Mouse (Mus musculus) CH12F3 (cell line): ENCODE measurements around the gene Arf3.

ENCODE experiments used
- in situ Hi-C: fragments of 300-500 bp; cut with MboI; formaldehyde crosslinking; loops from 2 replicates; pipeline ENCODE4 v1.14.3; 2020; ENCODE audit warnings: low sequenced_read_pairs

The Arf3 gene

DNA sequence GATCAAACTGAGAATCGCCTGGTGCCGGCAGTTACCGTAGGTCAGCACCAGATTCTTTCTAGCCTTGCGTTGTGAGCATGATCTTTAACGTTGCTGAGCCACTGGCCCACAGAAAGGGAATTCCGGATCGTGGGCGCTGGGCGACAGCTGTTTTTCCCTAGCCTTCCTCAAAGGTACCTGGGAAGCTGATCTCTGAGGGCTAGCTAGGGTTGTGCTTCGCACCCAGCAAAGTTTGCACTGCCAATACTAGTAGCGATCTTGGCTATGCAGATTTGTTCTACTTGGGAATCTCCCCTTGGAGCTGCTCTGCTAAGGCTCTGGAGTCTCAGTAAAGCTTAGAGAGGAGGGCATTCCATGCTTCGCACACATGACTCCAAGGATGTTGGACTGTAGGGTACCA is 28.2 kb upstream of the Arf3 start:
- in situ Hi-C loops: no loop called here

- in situ Hi-C loops: no loop called here
Measured at GRCm38 (mm10) chr15:98790761-98791160, 27.7 kb upstream of the Arf3 start.

GRCm38 (mm10) chr15:98789661-98790535 is 26.9 kb upstream of the Arf3 start, which contains the start of gene Wnt1:
Wnt1 (plus strand) TSS chr15:98789857.
- in situ Hi-C loops: no loop called here

- in situ Hi-C loops: no loop called here
Measured at GRCm38 (mm10) chr15:98788972-98789660, 26.1 kb upstream of the Arf3 start.

DNA sequence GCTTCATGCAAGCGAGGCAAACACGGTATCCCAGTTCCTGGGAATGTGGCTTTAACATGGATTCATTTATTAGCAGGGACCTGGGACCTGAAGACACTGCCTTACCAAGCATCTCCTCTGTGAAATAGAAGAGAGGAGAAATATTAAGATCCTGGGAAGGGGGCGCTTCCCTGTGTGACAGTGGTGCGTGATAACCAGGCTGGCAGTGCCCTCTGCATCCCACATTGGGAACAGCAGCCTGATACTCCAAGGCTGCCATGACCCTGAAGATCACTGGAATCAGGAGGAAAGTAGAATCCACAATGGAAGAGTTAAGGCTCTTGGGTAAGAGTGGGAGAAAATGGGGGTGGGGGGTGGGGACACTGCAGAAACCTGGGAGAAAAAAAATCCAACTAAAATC is 24.9 kb upstream of the Arf3 start:
- in situ Hi-C loops: no loop called here

GRCm38 (mm10) chr15:98785744-98786143 is 22.7 kb upstream of the Arf3 start:
- in situ Hi-C loops: no loop called here

DNA sequence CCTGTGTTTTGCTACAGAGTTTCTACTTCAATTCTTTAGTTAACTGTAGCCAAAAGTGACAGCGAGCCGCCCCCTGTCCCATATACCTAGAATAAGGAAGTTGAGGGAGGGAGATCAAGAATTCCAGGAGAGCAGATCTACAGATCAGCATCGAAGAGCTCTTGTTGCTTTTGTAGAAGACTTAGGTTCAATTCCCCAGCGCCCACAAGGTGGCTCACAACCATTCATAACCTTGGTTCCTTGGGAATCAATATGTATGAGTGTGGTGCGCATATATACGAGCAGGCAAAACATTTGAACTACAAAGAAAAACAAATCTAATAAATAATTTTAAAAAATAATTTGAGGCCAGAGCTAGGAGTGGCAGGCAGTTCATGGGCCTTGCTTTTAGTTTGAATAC is 18.2 kb upstream of the Arf3 start:
- in situ Hi-C loops: no loop called here

GRCm38 (mm10) chr15:98780573-98780972 is 17.6 kb upstream of the Arf3 start:
- in situ Hi-C loops: no loop called here

- in situ Hi-C loops: no loop called here
Measured at GRCm38 (mm10) chr15:98780075-98780474, 17.1 kb upstream of the Arf3 start.

DNA sequence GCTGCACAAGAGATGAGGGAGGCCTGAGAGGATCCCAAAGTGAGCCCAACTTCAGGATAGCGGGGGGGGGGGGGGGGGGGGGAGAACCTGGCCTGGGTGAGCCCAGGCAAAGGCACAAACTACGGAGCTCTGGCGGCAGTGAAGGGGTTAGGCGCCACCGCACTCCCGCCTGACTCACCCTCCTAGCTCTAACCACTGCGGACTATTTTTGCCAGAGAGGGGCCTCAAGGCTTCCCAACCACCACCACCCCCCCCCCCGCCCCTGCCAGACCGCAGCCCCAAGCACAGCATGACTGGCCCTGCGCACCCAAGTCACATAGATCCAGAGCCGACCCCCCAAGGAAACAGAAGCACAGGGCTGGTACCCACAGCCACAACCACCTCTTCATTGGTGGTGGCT is 15.8 kb upstream of the Arf3 start:
- in situ Hi-C loops: no loop called here

- in situ Hi-C loops: no loop called here
Measured at GRCm38 (mm10) chr15:98778191-98778770, 15.3 kb upstream of the Arf3 start.

DNA sequence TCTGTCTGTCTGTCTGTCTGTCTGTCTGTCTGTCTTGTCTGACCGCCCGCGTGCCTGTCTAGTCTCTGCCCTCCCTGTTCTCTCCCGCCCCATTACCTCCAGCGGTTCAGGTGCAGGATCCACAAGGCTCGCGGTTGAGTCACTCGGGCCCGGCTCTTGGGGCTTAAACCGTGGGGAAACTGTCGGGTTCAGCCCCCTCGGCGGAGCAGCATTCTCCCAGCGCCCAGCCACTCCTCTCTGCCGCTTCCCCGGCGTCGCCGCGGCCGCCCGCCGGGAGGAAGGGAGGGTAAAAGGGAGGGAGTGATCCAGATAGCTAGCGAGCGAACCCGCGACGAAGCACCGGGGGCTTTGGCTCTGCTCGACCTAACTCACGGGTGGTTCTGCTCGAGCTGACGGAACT is 14.7 kb upstream of the Arf3 start, which contains the start of gene Wnt10b:
Gene Wnt10b (minus strand): TSS at position 389 of the 400 bp plus-strand sequence.
- in situ Hi-C loops: no loop called here

GRCm38 (mm10) chr15:98777005-98777616 is 14.1 kb upstream of the Arf3 start:
- in situ Hi-C loops: no loop called here

DNA sequence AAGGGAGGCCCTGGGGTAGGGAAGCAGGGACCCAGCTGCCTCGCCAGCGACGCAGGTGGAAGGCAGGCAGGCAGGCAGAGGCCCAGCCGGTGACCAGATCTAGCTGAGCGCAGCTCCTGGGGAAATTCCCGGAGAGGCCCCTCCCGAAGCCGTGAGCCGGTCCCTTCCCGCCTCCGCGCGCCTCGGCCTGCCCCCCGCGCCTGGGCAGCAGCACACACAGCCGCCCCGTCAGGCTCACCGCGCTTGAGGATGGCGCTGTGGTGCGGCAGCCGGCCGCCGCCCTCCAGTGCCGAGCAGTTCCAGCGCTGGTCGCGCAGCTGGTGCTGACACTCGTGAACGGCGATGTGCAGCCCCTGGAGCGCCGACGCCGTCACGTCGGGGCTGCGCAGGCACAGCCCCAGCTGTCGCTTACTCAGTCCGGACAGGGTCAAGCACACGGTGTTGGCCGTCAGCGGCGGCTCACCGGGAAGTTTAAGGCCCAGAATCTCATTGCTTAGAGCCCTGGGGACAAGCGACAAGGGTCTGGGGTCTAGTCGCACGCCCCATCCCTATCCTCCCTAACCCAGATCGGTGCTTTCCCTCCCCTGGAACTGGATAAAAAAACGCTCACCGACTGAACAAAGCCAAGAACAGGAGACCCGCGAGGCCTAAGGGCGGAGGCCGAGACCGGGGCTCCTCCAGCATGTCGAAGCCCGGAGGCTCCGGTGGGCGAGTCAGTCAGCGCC is 13.4 kb upstream of the Arf3 start:
- in situ Hi-C loops: no loop called here

GRCm38 (mm10) chr15:98775533-98775932 is 12.5 kb upstream of the Arf3 start:
- in situ Hi-C loops: no loop called here

DNA sequence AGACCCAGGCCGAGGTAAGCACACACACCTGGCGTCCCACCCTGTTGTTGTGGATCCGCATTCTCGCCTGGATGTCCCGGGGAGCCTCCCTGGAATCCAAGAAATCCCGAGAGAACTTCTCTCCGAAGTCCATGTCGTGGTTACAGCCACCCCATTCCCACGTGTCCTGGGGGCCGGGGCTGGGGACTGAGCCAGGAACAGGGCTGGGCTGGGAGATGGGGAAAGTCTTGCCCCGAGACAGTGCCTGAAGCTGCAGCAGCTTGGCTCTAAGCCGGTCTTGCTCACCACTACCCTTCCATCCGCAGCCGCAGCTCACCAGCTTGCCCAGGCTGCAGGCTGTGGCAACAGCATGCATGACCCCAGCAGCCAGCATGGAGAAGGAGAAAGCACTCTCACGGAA is 11.1 kb upstream of the Arf3 start:
- in situ Hi-C loops: no loop called here

GRCm38 (mm10) chr15:98772511-98773211 is 9.6 kb upstream of the Arf3 start:
- in situ Hi-C loops: no loop called here

DNA sequence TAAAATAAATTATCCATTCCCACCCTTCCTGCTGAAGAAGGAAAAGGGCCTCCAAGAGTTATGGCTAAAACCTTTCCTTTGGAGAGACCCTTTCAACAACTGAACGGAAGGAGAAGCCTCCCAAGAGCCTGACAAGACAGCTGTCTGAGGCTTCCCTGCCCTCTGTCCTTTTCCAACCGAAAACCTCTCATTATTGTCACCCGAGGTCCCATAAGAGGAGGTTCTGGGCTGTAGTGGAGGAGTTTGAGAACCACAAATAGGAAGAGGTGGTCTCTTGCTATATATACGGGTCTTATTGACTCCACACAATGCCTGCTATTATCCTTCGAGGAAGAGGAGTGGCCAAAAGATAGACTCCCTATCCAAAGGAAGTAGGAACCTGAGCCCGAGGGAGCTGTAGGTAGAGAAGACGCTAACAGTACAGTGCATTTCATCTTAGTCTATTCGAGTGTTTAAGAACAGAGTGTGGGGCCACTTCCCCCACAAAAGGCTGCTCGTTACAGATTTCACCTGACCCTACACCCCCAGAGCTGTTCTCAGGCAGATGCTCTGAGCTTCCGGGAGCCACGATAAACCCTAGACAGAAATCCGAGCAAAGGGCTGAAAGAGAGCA is 8.9 kb upstream of the Arf3 start:
- in situ Hi-C loops: no loop called here

DNA sequence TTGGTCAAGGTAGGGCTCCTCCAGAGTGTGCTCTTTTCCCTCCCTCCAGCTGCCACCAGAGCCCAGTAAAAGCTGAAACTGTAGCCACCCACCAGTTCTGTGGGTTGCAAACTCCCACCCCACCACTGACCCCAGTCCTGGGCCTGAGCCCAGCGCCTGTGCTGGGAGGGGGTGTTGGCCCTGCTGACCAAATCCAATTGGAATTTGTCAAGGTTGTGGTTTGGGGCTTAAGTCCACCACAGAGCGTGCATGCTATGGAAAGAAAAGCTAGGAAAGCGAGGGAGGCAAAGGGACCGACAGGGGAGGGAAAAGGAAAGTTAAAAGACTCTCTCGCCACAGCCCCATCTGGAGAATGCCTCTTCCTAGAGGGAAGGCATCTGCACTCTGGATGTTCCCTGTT is 5.2 kb upstream of the Arf3 start:
- in situ Hi-C loops: no loop called here

DNA sequence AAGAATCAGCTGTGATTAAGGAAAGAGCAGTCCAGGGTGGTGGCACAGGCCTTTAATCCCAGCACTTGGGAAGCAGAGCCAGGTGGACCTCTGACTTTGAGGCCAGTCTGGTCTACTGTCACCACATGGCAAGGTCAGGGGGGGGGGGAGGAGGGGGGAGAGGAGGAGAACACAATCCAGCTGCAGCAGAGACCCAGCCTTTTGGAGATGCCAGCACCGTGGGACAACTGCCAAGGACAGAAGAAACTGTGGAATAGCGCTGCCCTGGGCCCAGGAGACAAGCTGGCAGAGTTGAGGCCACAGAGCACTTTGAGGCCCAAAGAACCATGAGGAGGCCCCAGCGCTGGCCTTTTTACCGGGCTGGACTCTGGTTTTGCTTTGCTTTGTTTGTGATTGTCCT is 2.9 kb upstream of the Arf3 start:
- in situ Hi-C loops: no loop called here
